Mouse (Mus musculus) G1E (cell line): ENCODE results near the gene Serinc3.

Experiments
- CTCF ChIP-seq: IDR thresholded peaks from 2 replicates; pipeline ENCODE4 v1.5.1; 2012; ENCODE audit warnings: low read depth, low read length, inconsistent platforms, mixed read lengths
- GATA1 ChIP-seq: IDR thresholded peaks from 2 replicates; pipeline ENCODE4 v1.6.1; 2012; ENCODE audit warnings: borderline replicate concordance, low read length, inconsistent platforms, mixed read lengths
- GATA2 ChIP-seq: IDR thresholded peaks from 2 replicates; pipeline ENCODE4 v1.6.1; 2012; ENCODE audit warnings: low read depth, low read length, inconsistent platforms, borderline replicate concordance
- POLR2AphosphoS5 ChIP-seq: IDR thresholded peaks from 2 replicates; pipeline ENCODE4 v1.6.1; 2012; ENCODE audit warnings: low read depth, low read length, inconsistent platforms; ENCODE audit not compliant: insufficient replicate concordance
- TAL1 ChIP-seq: conservative IDR thresholded peaks from 2 replicates; pipeline ENCODE4 v1.6.1; 2012; ENCODE audit warnings: low read depth, low read length, inconsistent platforms, mixed read lengths

DNA sequence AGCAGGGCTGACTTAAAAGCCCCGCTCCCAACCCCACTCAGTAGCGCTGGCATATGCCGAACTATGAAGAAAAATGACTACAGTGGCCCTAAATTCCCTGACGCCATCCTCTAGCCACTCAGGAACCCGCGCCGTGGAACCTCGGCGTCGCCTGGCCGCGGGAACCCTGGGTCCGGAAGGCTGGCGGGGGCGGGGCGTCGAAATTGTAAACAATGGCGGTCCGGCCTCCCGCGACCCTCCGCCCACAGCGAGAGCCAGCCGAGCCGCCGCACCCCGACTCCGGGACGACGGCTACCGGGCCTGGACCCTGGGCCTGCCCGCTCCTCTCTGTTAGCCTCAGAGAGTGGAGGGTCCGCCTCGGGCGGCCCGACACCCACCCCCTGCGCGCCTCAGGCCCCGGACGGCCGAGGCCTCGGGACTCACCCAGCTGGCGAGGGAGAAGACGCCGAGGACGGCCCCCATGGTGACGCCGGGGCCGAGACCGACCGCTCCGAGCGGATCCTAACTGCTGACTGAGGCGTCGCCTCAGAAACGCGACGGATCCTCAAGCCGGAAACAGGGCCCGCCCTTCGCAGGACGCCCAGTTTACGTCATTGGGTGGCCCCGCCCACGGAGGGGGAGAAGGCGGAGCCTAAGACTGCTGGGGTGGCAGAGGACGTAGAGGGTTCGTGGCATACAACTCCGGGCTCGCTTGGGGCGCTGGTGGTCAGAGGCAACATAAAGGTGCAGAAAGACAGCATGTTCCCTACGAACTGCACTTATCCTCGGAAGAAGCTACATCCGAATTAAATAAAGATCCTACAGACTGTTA lies at the start of gene Serinc3:
- TF ChIP-seq CTCF (no peak), TAL1 (no peak), GATA1 (no peak), POLR2AphosphoS5 (no peak), GATA2 (no peak)
